Mouse (Mus musculus) gastrocnemius, adult 2 months (tissue): Measurements from ENCODE around the gene Edem3. TPM values are rescaled to one million over a fixed set of nuclear protein-coding genes. Genes with fewer than 3 reads are reported as not detected.
"Not testable (repeated sequence)": the region's sequence is repeated elsewhere in the genome, so short reads cannot be mapped to it uniquely, and the experiment has no call there.

Experiments used
- DNase-seq: peaks from one replicate; pipeline ENCODE4 v3.0.0; 2022
- H3K27ac ChIP-seq: fragments of 200-600 bp; 2 replicates; pipeline ENCODE4 v1.8.1; 2022; ENCODE audit warnings: mild to moderate bottlenecking
- H3K4me3 ChIP-seq: fragments of 200-600 bp; 2 replicates; pipeline ENCODE4 v1.8.1; 2022; ENCODE audit warnings: mild to moderate bottlenecking, moderate library complexity
- CTCF ChIP-seq: fragments of 200-600 bp; IDR thresholded peaks from 2 replicates; pipeline ENCODE4 v1.8.1; 2022; ENCODE audit warnings: antibody characterized with exemption, mild to moderate bottlenecking, moderate library complexity
- intact Hi-C: fragments of 180-260 bp; cut with DNase I; formaldehyde crosslinking; loops from one replicate; pipeline ENCODE4 v1.15.1; 2025
- total RNA-seq, 2 experiments: library from RNA; stranded (reverse); gene quantifications; 2 replicates each; pipeline ENCODE4 v1.2.3; 2021

The Edem3 gene
- total RNA-seq, 2 experiments from 2014 or later: 21.1 to 23.6 TPM

DNA sequence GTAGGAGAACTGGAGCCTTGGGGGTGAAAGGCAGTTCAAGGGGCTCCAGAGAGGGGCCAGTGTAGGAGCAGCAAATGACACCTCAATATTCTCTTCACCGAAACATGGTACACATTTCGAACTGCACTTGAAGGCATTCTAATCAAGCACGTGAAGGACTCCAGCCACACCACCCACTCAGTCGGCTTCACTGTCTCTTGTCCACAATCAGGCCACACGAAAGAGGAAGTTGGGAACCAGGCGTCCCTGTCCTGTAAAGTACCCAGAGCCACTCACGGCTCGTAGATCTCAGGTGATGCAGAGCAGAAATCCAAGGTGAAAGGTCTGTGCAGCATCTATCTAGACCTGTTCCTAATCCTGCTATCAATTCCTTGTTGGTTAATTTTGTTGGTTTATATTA lies 36.6 kb upstream of the Edem3 start:
- H3K27ac ChIP-seq: no peak overlapping the region
- TF ChIP-seq CTCF: no peak
- no peak overlapping the region for H3K4me3 ChIP-seq
- intact Hi-C loops: no loop called here
- no peak for DNase-seq

DNA sequence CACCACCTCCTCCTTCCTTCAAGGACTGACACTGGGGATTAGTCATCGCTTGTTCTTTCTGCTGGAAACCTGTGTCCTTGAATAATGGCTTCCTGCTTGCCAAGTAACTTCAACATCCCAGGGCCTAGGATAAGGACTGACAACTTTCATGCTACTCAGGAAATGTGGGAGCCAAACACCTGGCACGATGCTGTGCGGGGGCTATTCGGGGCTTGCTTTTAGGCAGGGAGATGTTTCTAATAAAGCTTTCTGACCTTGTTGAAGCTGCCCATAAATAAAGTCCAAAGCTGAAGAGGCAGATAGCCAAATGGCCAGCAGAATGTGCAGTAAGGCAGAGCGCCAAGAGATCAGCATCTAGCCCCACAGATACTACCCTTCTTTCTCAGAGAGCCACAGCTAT lies 35.3 kb upstream of the Edem3 start:
- DNase-seq: no peak
- Histone ChIP-seq H3K4me3 (no peak overlapping the region), H3K27ac (no peak overlapping the region)
- TF ChIP-seq CTCF: no peak
- intact Hi-C loops: no loop called here

DNA sequence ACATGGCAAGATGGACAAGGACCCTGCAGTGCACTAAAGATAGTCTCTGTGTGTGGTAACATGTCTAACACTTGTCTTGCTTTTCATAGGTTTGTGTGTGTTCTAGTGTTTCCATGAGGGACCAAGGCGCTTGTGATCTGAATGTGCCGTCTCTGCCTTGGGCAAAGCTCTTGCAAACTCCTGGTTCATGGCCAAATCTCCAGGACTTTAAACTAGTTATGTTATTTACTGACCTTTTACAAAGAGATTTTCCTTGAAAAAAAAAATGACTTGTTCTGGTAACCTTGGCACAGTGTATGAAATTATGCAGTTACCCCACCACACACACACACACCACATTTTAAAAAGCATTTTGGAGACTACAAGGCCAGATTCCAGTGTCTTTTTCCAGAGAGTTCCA lies 34.6 kb upstream of the Edem3 start:
- intact Hi-C loops: no loop called here

DNA sequence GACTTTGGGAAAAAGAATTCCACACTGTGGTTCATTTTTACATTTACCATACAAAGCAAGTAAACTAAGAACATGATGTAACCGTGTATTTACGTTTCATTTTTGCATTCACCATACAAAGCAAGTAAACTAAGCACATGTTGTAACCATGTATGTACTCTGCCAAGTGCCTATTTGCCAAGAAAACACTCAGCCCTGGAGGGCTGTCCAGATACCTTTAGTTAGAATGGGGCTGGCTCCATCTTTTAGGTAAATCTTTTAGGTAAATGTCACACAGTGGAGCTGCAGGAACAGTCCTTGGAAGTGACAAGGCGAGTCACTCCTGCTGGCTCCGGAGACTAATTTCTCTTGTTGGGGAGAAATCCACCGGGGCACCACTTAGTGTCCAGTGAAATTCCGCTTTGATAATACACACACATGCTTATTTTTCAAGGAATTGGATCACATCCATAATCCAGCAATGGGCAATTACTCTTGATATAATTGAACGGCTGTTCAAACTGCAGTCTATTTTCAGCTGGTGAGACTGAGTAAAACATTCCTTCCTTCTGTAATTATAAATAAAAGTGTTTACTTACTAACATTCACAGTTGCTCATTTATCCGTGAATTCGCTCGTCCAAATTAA lies 33.7 kb upstream of the Edem3 start:
- no peak for TF ChIP-seq CTCF

More for the DNA sequence above, 34.6 kb upstream of the Edem3 start:
- DNase-seq: no peak
- no peak overlapping the region for H3K27ac ChIP-seq
- TF ChIP-seq CTCF: no peak
- no peak overlapping the region for H3K4me3 ChIP-seq

DNA sequence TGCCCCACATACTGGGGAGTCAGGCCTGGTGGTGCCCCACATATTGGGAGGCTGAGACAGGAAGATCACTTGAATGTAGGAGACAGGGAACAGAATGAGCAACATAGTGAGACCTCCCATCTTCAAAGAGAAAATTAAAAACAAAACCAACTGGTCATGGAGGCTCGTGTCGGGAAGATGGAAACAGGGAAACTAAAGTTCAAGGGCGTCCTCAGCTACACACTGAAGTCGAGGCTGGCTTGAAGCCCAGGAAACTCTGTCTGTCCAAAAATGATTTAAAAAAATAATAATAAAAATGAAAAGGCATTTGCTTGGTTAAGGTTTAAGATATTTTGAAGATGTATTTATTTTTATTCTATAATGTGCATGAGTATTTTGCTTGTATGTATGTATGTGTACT lies 31.4 kb upstream of the Edem3 start:
- Histone ChIP-seq H3K27ac (no peak overlapping the region), H3K4me3 (no peak overlapping the region)
- TF ChIP-seq CTCF: no peak
- no peak for DNase-seq
- intact Hi-C loops: no loop called here

More for the DNA sequence above, 33.7 kb upstream of the Edem3 start:
- no peak for DNase-seq
- Histone ChIP-seq H3K27ac (no peak overlapping the region), H3K4me3 (no peak overlapping the region)
- intact Hi-C loops: no loop called here

DNA sequence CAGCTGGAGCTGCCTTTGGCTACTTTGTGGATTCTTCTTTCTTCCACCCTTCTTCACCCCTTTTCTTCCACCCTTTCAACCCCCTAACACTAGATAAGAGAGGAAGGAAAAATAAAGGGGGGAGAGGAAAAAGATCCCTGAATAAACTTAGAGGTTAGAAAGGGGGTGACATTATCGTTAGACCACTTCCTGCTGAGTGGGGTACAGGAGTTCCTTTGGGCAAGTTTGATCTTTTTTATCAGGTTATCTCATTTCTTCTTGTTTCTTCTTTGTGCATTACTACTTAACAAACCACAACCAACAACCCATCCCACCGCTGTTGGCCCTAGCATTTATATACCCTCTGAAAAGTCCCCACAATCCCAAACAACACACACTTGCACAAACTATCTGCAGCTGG lies 29.6 kb upstream of the Edem3 start:
- TF ChIP-seq CTCF: no peak

DNA sequence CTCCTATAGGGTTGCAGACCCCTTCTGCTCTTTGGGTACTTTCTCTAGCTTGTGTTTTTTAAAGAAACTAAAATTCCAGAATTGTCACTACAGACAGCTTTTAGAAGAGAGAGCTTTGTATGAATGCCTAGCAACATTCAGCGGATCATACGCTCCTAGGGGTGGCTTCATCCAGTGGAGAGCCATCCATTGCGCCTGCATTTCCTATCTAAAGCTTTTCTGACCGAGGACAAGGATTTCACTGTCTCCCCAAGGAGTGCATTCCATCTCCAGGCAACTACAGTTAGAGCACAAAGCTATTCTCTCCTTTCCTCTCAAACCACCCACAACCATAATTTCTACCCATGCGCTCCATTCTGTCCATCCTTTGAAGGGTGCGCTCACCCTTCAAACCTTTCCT lies 28.8 kb upstream of the Edem3 start:
- H3K27ac ChIP-seq: no peak overlapping the region
- H3K4me3 ChIP-seq: no peak overlapping the region
- DNase-seq: no peak
- TF ChIP-seq CTCF: no peak
- intact Hi-C loops: no loop called here

More for the DNA sequence above, 29.6 kb upstream of the Edem3 start:
- no peak overlapping the region for H3K27ac ChIP-seq
- DNase-seq: no peak
- intact Hi-C loops: no loop called here
- no peak overlapping the region for H3K4me3 ChIP-seq

DNA sequence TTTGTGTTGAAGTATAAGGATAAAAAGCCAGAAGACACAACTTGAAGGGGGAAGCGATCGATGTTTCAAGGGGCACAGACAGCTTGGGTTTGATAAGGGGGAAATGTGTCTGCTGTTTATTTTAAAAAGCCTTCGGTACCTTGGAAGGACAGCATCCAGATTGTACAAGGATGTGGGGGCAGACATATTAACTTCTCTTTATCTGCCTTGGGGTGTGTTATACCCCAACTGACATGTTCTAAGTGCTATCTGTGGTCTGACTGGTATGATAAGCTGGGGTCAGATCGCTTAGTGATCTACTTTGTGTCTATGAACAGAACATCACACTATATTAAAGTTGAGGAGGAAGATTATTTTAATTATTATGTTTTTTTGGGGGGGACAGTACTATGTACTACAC lies 27.0 kb upstream of the Edem3 start:
- intact Hi-C loops: no loop called here
- DNase-seq: no peak
- H3K4me3 ChIP-seq: no peak overlapping the region
- H3K27ac ChIP-seq: no peak overlapping the region
- TF ChIP-seq CTCF: no peak

DNA sequence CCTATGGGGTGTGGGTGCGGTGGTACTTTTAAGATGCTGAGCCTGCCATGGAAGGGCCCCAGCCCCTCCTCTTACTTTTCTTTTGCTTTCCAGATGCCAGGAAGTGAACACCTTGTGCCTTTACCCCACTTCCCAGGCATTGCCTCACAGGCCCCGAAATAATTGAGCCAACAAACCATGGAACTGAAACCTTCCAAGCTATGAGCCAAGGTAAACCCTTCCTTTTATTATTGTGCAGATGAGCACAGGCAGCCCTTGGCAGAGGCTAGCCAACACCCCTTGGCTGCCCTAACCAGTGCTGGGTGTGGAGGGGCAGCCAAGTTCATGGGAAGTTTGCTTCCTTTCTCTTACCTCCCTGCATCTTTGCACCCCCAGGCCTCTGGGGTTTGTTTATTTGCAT lies 18.0 kb upstream of the Edem3 start:
- DNase-seq: no peak
- TF ChIP-seq CTCF: no peak
- intact Hi-C loops: no loop called here
- Histone ChIP-seq H3K4me3 (no peak overlapping the region), H3K27ac (no peak overlapping the region)

DNA sequence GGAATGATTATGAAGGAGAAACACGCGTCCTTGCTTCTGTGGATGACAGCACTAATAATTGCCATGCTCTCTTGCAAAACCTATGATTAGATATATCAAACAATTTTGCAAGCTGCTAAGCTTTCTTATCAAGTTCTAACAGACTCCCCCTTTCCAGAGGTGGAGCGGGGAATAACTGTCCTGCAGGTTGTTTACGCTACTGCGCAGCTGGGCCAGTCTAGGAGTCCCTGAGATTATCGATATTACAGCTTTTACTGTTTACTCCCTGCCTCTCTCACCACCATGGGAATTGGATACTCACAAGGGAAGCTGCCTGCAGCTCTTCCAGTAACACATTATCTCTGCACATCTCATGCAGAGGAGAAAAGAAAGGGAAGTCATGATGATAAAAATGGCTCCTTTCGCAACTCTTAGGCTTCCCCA lies 14.0 kb upstream of the Edem3 start:
- intact Hi-C loops: no loop called here
- Histone ChIP-seq H3K4me3 (no peak overlapping the region), H3K27ac (no peak overlapping the region)
- no peak for DNase-seq
- no peak for TF ChIP-seq CTCF

DNA sequence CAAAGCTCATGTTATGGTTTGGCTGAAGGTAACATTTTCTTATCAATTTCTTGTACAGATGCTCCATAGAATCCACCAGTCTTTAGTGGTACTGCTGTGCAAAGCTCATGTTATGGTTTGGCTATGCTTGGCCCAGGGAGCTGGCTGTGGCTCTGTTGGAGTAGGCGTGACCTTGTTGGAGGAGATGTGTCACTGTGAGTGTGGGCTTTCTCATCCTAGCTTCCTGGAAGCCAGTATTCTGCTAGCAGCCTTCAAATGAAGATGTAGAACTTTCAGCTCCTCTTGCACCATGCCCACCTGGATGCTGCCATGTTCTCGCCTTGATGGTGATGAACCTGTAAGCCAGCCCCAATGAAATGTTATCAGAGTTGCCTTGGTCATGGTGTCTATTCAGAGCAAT lies 5.3 kb upstream of the Edem3 start:
- intact Hi-C loops: loop anchor here (5.0 kb wide), 1 partner anchor 323 kb away; the partner anchor contains the start of genes Swt1 and Trmt1l
- H3K4me3 ChIP-seq: not testable (repeated sequence)

DNA sequence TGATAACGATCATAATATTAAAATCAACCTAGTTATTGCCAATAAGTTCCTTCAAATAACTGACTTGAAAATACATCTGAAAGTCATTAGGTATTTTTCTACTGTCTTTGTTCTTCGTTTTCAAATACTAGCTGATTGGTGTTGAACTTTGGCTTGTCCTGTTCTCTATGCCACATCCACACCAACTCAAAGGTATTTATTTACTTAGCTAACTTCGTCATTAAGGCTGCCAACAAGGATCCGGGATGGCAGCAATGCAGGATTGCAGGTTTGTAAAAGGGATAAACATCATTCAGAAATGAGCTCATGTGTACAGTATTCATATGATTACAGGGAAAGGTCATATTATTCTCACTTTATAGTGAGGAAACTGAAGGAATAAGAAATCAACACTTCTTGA lies 2.2 kb upstream of the Edem3 start:
- no peak for DNase-seq
- no peak overlapping the region for H3K27ac ChIP-seq
- no peak overlapping the region for H3K4me3 ChIP-seq
- intact Hi-C loops: loop anchor here (5.0 kb wide), 1 partner anchor 326 kb away; the partner anchor contains the start of genes Swt1 and Trmt1l
- no peak for TF ChIP-seq CTCF

More for the DNA sequence above, 5.3 kb upstream of the Edem3 start:
- not testable (repeated sequence) for H3K27ac ChIP-seq, DNase-seq

DNA sequence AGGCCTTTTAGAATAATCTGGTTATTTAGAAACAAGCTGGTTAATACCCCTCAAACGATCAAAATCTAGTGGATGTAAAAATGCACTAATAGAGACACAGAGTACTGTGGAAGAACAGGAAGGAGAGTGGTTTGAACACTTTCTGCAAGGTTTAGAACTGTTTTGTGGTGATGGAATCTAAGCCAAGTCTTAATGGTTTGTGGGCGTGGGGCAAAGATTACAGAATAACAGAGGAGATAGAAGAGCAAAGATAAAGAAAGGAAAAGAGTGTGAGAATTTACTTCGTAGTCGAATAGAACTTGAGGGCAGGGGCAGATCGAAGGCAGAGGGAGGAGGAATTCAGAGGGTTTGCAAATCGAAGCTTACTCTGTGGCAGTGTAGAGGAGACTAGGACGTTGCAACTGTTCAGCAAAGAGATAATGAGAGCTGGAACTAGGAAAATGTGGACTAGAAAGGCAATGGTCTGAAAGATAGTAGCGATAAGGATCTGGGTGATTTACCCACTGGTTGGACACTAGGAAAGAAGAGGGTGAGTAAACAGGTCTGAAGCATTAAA lies 1.7 kb upstream of the Edem3 start:
- DNase-seq: no peak
- intact Hi-C loops: loop anchor here (5.0 kb wide), 1 partner anchor 326 kb away; the partner anchor contains the start of genes Swt1 and Trmt1l
- Histone ChIP-seq H3K4me3 (no peak overlapping the region), H3K27ac (0 out of 2 replicates have a peak overlapping the region, but pooled peaks have one; percentile 94)
- no peak for TF ChIP-seq CTCF

DNA sequence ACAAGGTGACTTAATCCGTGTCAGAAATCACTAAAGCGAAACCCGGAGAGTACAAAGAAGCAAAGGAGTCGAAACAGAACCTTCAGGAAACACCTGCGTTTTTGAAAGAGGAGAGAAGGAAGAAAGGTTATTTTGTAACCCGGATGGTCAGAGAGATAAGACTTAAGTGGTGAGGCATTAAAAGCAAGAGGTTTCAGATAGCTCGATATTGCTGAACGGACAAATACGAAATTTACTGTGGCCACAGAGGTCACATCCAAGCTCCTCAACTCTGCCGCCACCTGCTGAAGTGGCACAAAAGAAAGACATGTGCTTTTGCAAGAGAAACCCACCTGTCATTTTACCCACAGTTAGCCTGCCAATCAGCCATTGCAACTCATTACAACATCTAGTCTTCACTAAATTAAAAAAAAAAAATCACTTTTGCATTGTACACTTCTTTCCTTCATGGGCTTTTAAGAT lies 1.1 kb upstream of the Edem3 start:
- H3K4me3 ChIP-seq: peak overlapping the region; percentile 98
- H3K27ac ChIP-seq: peak overlapping the region; percentile 94
- no peak for TF ChIP-seq CTCF
- intact Hi-C loops: loop anchor here (5.0 kb wide), 1 partner anchor 327 kb away; the partner anchor contains the start of genes Swt1 and Trmt1l
- DNase-seq: no peak
